Mouse (Mus musculus) ovary, adult 2 months (tissue): ENCODE results near the gene Ism1. TPM values are rescaled to one million over a fixed set of nuclear protein-coding genes. Genes with fewer than 3 reads are reported as not detected.

ENCODE experiments used
- polyA plus RNA-seq: library from polyadenylated mRNA; depleted of rRNA; stranded (reverse); fragments of >200 nt; gene quantifications from 2 replicates; pipeline ENCODE4 v1.2.3, GENCODE M21; 2012; rRNA removed

Ism1 gene
- 3.4 and 4.0 TPM in 2 replicates for polyA plus RNA-seq

DNA sequence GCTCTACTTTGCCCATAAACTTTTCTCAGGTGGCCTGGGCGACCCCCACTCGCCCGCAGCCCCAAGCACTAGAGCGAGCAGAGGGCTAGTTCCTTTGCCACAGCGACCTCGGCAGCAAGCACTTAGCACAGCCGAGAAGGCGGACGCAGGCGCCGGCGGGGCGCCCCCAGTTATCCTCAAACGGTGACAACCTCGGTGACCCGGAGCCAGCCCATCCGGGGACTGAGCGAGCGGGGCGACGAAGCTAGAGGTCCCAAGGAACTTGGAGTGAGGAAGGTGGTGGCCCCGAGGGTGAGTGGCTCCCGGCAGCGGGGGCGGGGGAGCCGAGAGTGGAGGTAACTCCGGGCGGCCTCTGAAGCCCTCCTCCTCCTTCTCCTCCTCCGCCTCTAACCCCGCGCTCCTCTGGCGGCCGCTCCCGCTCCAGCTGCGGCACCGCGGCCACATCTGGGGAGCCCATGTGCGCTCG, at the start of gene Ism1:
Gene Ism1, plus strand, starts transcription at position 370 of the 466 bp plus-strand sequence.

Other genes with a start within 250 kb of the Ism1 start
- gene Sptlc3, start 184.3 kb upstream of the Ism1 start, polyA plus RNA-seq = 0.12 and 0.19 TPM in 2 replicates